Mouse (Mus musculus): ENCODE results near the gene Myh14. TPM values are rescaled to one million over a fixed set of nuclear protein-coding genes. Genes with fewer than 3 reads are reported as not detected.

The Myh14 gene
- polyA plus RNA-seq, 1 experiment from 2014 or later, result 70.3 TPM

- whole genome bisulfite sequencing, result 17% methylated on average over 11 of the region's 11 CpGs
- no peaks in the 10 kb centered on the region for H3K36me3 ChIP-seq (ENCODE audit: control insufficient read depth, insufficient read depth, low read length)
- no peaks in the 10 kb centered on the region for H3K9me3 ChIP-seq (ENCODE audit: control insufficient read depth, low read length)
- no peak for ATAC-seq
- H3K27me3 ChIP-seq (replicated peaks; ENCODE audit: control insufficient read depth, insufficient read depth, low read length), result peaks cover 49% of the 10 kb centered on the region
- H3K4me3 ChIP-seq (ENCODE audit: low read length), result no peak overlapping the region
- no peak overlapping the region for H3K27ac ChIP-seq (ENCODE audit: low read length)
- no peak overlapping the region for H3K9ac ChIP-seq (ENCODE audit: low read depth, low read length)
- peaks cover 9% of the 10 kb centered on the region; the same call in 1 of the 2 replicates for H3K4me1 ChIP-seq (ENCODE audit: control insufficient read depth, insufficient read depth, low read length)
- H3K4me2 ChIP-seq (ENCODE audit: low read depth, low read length), result no peak overlapping the region
Measured at GRCm38 (mm10) chr7:44602443-44602842, 68.2 kb downstream of the Myh14 start.

- Histone ChIP-seq H3K27me3 (replicated peaks; ENCODE audit: control insufficient read depth, insufficient read depth, low read length) (peaks cover 49% of the 10 kb centered on the region), H3K36me3 (ENCODE audit: control insufficient read depth, insufficient read depth, low read length) (no peaks in the 10 kb centered on the region), H3K4me3 (ENCODE audit: low read length) (no peak overlapping the region), H3K9ac (ENCODE audit: low read depth, low read length) (no peak overlapping the region), H3K4me1 (ENCODE audit: control insufficient read depth, insufficient read depth, low read length) (peaks cover 9% of the 10 kb centered on the region; the same call in 1 of the 2 replicates), H3K9me3 (ENCODE audit: control insufficient read depth, low read length) (no peaks in the 10 kb centered on the region), H3K27ac (ENCODE audit: low read length) (no peak overlapping the region), H3K4me2 (ENCODE audit: low read depth, low read length) (no peak overlapping the region)
- no peak for ATAC-seq
- 13% methylated on average over 19 of the region's 19 CpGs for WGBS
Measured at GRCm38 (mm10) chr7:44601646-44602045, 69.0 kb downstream of the Myh14 start.

GRCm38 (mm10) chr7:44600691-44601262, 69.9 kb downstream of the Myh14 start:
- 79% methylated on average over 10 of the region's 10 CpGs for WGBS
- Histone ChIP-seq H3K4me3 (ENCODE audit: low read length) (no peak overlapping the region), H3K4me1 (ENCODE audit: control insufficient read depth, insufficient read depth, low read length) (0 out of 2 replicates have a peak, but pooled peaks cover 6% of the 10 kb centered on the region), H3K27ac (ENCODE audit: low read length) (no peak overlapping the region), H3K9me3 (ENCODE audit: control insufficient read depth, low read length) (no peaks in the 10 kb centered on the region), H3K36me3 (ENCODE audit: control insufficient read depth, insufficient read depth, low read length) (no peaks in the 10 kb centered on the region), H3K9ac (ENCODE audit: low read depth, low read length) (no peak overlapping the region), H3K4me2 (ENCODE audit: low read depth, low read length) (no peak overlapping the region), H3K27me3 (replicated peaks; ENCODE audit: control insufficient read depth, insufficient read depth, low read length) (peaks cover 43% of the 10 kb centered on the region)
- no peak for ATAC-seq

- Histone ChIP-seq H3K9ac (ENCODE audit: low read depth, low read length) (no peak overlapping the region), H3K9me3 (ENCODE audit: control insufficient read depth, low read length) (no peaks in the 10 kb centered on the region), H3K36me3 (ENCODE audit: control insufficient read depth, insufficient read depth, low read length) (no peaks in the 10 kb centered on the region), H3K27me3 (replicated peaks; ENCODE audit: control insufficient read depth, insufficient read depth, low read length) (peaks cover 32% of the 10 kb centered on the region), H3K4me2 (ENCODE audit: low read depth, low read length) (no peak overlapping the region), H3K4me3 (ENCODE audit: low read length) (no peak overlapping the region), H3K4me1 (ENCODE audit: control insufficient read depth, insufficient read depth, low read length) (peaks cover 2% of the 10 kb centered on the region; the same call in 1 of the 2 replicates), H3K27ac (ENCODE audit: low read length) (no peak overlapping the region)
- no peak for ATAC-seq
- WGBS, result 81% methylated on average over 11 of the region's 12 CpGs
Measured at GRCm38 (mm10) chr7:44598336-44598735, 72.3 kb downstream of the Myh14 start.

- WGBS, result 79% methylated on average over 4 of the region's 4 CpGs
- H3K9me3 ChIP-seq (ENCODE audit: control insufficient read depth, low read length), result no peaks in the 10 kb centered on the region
- H3K9ac ChIP-seq (ENCODE audit: low read depth, low read length), result no peak overlapping the region
- H3K27me3 ChIP-seq (replicated peaks; ENCODE audit: control insufficient read depth, insufficient read depth, low read length), result peaks cover 32% of the 10 kb centered on the region
- peaks cover 2% of the 10 kb centered on the region; the same call in 1 of the 2 replicates for H3K4me1 ChIP-seq (ENCODE audit: control insufficient read depth, insufficient read depth, low read length)
- H3K4me2 ChIP-seq (ENCODE audit: low read depth, low read length), result no peak overlapping the region
- no peaks in the 10 kb centered on the region for H3K36me3 ChIP-seq (ENCODE audit: control insufficient read depth, insufficient read depth, low read length)
- no peak overlapping the region for H3K4me3 ChIP-seq (ENCODE audit: low read length)
- no peak for ATAC-seq
- no peak overlapping the region for H3K27ac ChIP-seq (ENCODE audit: low read length)
Measured at GRCm38 (mm10) chr7:44597666-44598065, 73.0 kb downstream of the Myh14 start.

GRCm38 (mm10) chr7:44596996-44597538, 73.6 kb downstream of the Myh14 start:
- no peak for ATAC-seq
- Histone ChIP-seq H3K4me1 (ENCODE audit: control insufficient read depth, insufficient read depth, low read length) (peaks cover 2% of the 10 kb centered on the region; the same call in 1 of the 2 replicates), H3K27ac (ENCODE audit: low read length) (no peak overlapping the region), H3K9ac (ENCODE audit: low read depth, low read length) (no peak overlapping the region), H3K4me3 (ENCODE audit: low read length) (no peak overlapping the region), H3K9me3 (ENCODE audit: control insufficient read depth, low read length) (no peaks in the 10 kb centered on the region), H3K27me3 (replicated peaks; ENCODE audit: control insufficient read depth, insufficient read depth, low read length) (peaks cover 31% of the 10 kb centered on the region), H3K4me2 (ENCODE audit: low read depth, low read length) (no peak overlapping the region), H3K36me3 (ENCODE audit: control insufficient read depth, insufficient read depth, low read length) (no peaks in the 10 kb centered on the region)
- WGBS, result 49% methylated on average over 5 of the region's 5 CpGs

- H3K36me3 ChIP-seq (ENCODE audit: control insufficient read depth, insufficient read depth, low read length), result no peaks in the 10 kb centered on the region
- 89% methylated on average over 5 of the region's 6 CpGs for WGBS
- no peak overlapping the region for H3K4me2 ChIP-seq (ENCODE audit: low read depth, low read length)
- no peaks in the 10 kb centered on the region for H3K9me3 ChIP-seq (ENCODE audit: control insufficient read depth, low read length)
- H3K4me1 ChIP-seq (ENCODE audit: control insufficient read depth, insufficient read depth, low read length), result peaks cover 10% of the 10 kb centered on the region
- no peak for ATAC-seq
- H3K4me3 ChIP-seq (ENCODE audit: low read length), result no peak overlapping the region
- no peak overlapping the region for H3K27ac ChIP-seq (ENCODE audit: low read length)
- peaks cover 31% of the 10 kb centered on the region for H3K27me3 ChIP-seq (replicated peaks; ENCODE audit: control insufficient read depth, insufficient read depth, low read length)
- no peak overlapping the region for H3K9ac ChIP-seq (ENCODE audit: low read depth, low read length)
Measured at GRCm38 (mm10) chr7:44596051-44596450, 74.6 kb downstream of the Myh14 start.

GRCm38 (mm10) chr7:44595131-44595561, 75.5 kb downstream of the Myh14 start:
- H3K9ac ChIP-seq (ENCODE audit: low read depth, low read length), result no peak overlapping the region
- H3K4me2 ChIP-seq (ENCODE audit: low read depth, low read length), result no peak overlapping the region
- H3K4me1 ChIP-seq (ENCODE audit: control insufficient read depth, insufficient read depth, low read length), result peaks cover 10% of the 10 kb centered on the region
- no peak overlapping the region for H3K27ac ChIP-seq (ENCODE audit: low read length)
- H3K4me3 ChIP-seq (ENCODE audit: low read length), result no peak overlapping the region
- peaks cover 29% of the 10 kb centered on the region for H3K27me3 ChIP-seq (replicated peaks; ENCODE audit: control insufficient read depth, insufficient read depth, low read length)
- H3K36me3 ChIP-seq (ENCODE audit: control insufficient read depth, insufficient read depth, low read length), result no peaks in the 10 kb centered on the region
- no peaks in the 10 kb centered on the region for H3K9me3 ChIP-seq (ENCODE audit: control insufficient read depth, low read length)
- WGBS, result 91% methylated on average over 20 of the region's 20 CpGs
- ATAC-seq, result no peak

- peaks cover 31% of the 10 kb centered on the region for H3K27me3 ChIP-seq (replicated peaks; ENCODE audit: control insufficient read depth, insufficient read depth, low read length)
- WGBS, result 54% methylated on average over 6 of the region's 6 CpGs
- no peaks in the 10 kb centered on the region for H3K36me3 ChIP-seq (ENCODE audit: control insufficient read depth, insufficient read depth, low read length)
- no peaks in the 10 kb centered on the region for H3K9me3 ChIP-seq (ENCODE audit: control insufficient read depth, low read length)
- peaks cover 10% of the 10 kb centered on the region for H3K4me1 ChIP-seq (ENCODE audit: control insufficient read depth, insufficient read depth, low read length)
- H3K9ac ChIP-seq (ENCODE audit: low read depth, low read length), result no peak overlapping the region
- H3K4me3 ChIP-seq (ENCODE audit: low read length), result no peak overlapping the region
- H3K4me2 ChIP-seq (ENCODE audit: low read depth, low read length), result no peak overlapping the region
- ATAC-seq, result no peak
- no peak overlapping the region for H3K27ac ChIP-seq (ENCODE audit: low read length)
Measured at GRCm38 (mm10) chr7:44594291-44594690, 76.4 kb downstream of the Myh14 start.

All from intestine, embryonic 16.5 days (tissue).